Mouse (Mus musculus): ENCODE results near the gene Nhp2.

DNA sequence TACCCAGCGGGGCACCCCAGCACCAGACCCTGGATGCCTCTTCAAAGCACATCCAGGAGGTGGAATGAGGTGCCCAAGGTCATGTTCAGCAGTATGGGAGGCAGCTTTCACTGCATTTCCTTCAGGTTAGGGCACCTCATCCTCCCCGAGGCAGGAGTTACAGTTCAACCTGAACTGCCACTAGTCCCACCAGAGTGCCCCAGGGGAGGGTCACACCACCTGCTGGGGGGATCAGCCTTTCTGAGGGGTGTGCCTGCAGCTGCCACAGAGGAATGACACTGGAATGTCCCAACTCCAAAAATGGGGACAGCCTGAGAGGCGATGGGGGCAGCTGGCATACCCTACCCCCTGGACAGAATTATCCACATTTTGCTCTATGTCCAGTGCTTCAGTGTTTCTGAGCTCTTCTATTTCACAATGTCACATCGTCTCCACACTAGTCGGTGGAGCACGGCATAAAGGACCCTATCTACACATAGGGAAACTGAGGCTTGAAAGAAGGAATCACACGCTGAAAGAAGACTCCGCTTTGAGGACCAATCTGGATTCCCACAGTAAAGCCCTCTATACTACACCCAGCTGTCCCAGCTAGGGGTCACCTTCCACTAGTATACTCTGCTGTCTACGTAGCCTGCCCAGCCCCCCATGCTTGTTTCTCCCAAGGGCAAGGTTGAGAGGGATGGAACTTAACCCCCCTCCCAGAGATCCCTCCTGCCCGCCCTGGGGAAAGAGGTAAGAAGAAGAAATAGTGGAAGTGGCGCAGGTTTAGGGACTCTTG is 29.8 kb downstream of the Nhp2 start:
- TF ChIP-seq POLR2A (IDR thresholded peaks at IDR 0.05; ENCODE audit: extremely low read depth, insufficient read depth, low read length) (no peak), CTCF (IDR thresholded peaks at IDR 0.05; ENCODE audit: extremely low read depth, insufficient read depth, low read length) (no peak)
